Mouse (Mus musculus) C2C12 (cell line): Measurements from ENCODE around the gene Nsd2.

Source experiments
- CEBPB ChIP-seq: IDR thresholded peaks from one replicate; pipeline ENCODE4 v1.6.1; 2011; ENCODE audit warnings: low read depth, mild to moderate bottlenecking, control low read depth, moderate library complexity
- CTCF ChIP-seq: IDR thresholded peaks from one replicate; pipeline ENCODE4 v1.5.1; 2011; ENCODE audit not compliant: control insufficient read depth, insufficient read depth, insufficient read length
- FOSL1 ChIP-seq: IDR thresholded peaks from one replicate; pipeline ENCODE4 v1.8.0; 2011; ENCODE audit warnings: mild to moderate bottlenecking, low read length; ENCODE audit not compliant: poor library complexity, insufficient read depth, severe bottlenecking
- MAX ChIP-seq: IDR thresholded peaks from one replicate; pipeline ENCODE4 v1.6.1; 2011; ENCODE audit warnings: mild to moderate bottlenecking, control low read depth
- MYOD1 ChIP-seq: IDR thresholded peaks from one replicate; pipeline ENCODE4 v1.6.1; 2011; ENCODE audit warnings: low read depth; ENCODE audit not compliant: control insufficient read depth, insufficient read length
- USF1 ChIP-seq: IDR thresholded peaks from one replicate; pipeline ENCODE4 v1.6.1; 2011; ENCODE audit warnings: low read depth, mild to moderate bottlenecking, control low read depth, moderate library complexity

- TF ChIP-seq CTCF (no peak), MAX (no peak), USF1 (no peak), FOSL1 (no peak), MYOD1 (no peak), CEBPB (no peak)
These were observed 9.4 kb downstream of the Nsd2 start for GRCm38 (mm10) chr5:33829958-33830357.
